Mouse (Mus musculus): ENCODE measurements at regions not wholly inside any gene's neighbourhood (a gene's known extent, or its start where the extent isn't known, plus 50 kb on each side); places are given as distances from the start of the nearest gene placed in this dataset.

GRCm38 (mm10) chr3:140876201-140876895 is 335.8 kb downstream of the Pdha2 start:
- Histone ChIP-seq H3K4me1 (replicated peaks; ENCODE audit: control insufficient read depth in 2 of 2, insufficient read depth in 2 of 2, low read length in 1 of 2) (0 out of 4 replicates have a peak, but pooled peaks cover 0 to 2% of the 10 kb centered on the region in 2 experiments), H3K4me3 (ENCODE audit: insufficient read depth in 1 of 2, low read depth in 2 of 2, low read length in 2 of 2) (no peak overlapping the region), H3K9me3 (ENCODE audit: control insufficient read depth, low read length) (no peaks in the 10 kb centered on the region), H3K27ac (no peak overlapping the region), H3K36me3 (replicated peaks; ENCODE audit: control insufficient read depth, insufficient read depth, low read depth) (no peaks in the 10 kb centered on the region), H3K4me2 (ENCODE audit: low read depth) (no peak overlapping the region), H3K27me3 (ENCODE audit: control insufficient read depth, insufficient read depth, low read length) (no peaks in the 10 kb centered on the region), H3K9ac (replicated peaks) (no peak overlapping the region)
- WGBS (ENCODE audit: insufficient replicate concordance): 43% methylated on average over 4 of the region's 4 CpGs
- TF ChIP-seq EP300 (IDR thresholded peaks at IDR 0.05; ENCODE audit: low read depth): no peak
- no peak for TF ChIP-seq CTCF (IDR thresholded peaks at IDR 0.05; ENCODE audit: low read depth)
- DNase-seq (ENCODE audit: low read depth in 3 of 3, low spot score in 3 of 3) (no peak), ATAC-seq (ENCODE audit: insufficient read depth) (peak; percentile 53; the same call in 1 of the 2 replicates)

- H3K36me3 ChIP-seq (replicated peaks; ENCODE audit: control insufficient read depth, insufficient read depth, low read depth): no peaks in the 10 kb centered on the region
- TF ChIP-seq CTCF (IDR thresholded peaks at IDR 0.05; ENCODE audit: low read depth) (no peak), EP300 (IDR thresholded peaks at IDR 0.05; ENCODE audit: low read depth) (no peak)
- no peaks in the 10 kb centered on the region for H3K9me3 ChIP-seq (ENCODE audit: control insufficient read depth, low read length)
- no peak overlapping the region for H3K4me2 ChIP-seq (ENCODE audit: low read depth)
- H3K9ac ChIP-seq (replicated peaks): no peak overlapping the region
- WGBS (ENCODE audit: insufficient replicate concordance): 20% methylated on average over 4 of the region's 4 CpGs
- H3K4me3 ChIP-seq (ENCODE audit: insufficient read depth in 1 of 2, low read depth in 2 of 2, low read length in 2 of 2): no peak overlapping the region
- no peaks in the 10 kb centered on the region for H3K27me3 ChIP-seq (ENCODE audit: control insufficient read depth, insufficient read depth, low read length)
- ATAC-seq (ENCODE audit: insufficient read depth) (0 out of 2 replicates have a peak, but pooled peaks have one; percentile 47), DNase-seq (ENCODE audit: low read depth in 3 of 3, low spot score in 3 of 3) (no peak)
- 0 out of 4 replicates have a peak, but pooled peaks cover 0 to 2% of the 10 kb centered on the region in 2 experiments for H3K4me1 ChIP-seq (replicated peaks; ENCODE audit: control insufficient read depth in 2 of 2, insufficient read depth in 2 of 2, low read length in 1 of 2)
- H3K27ac ChIP-seq: no peak overlapping the region
Observed at GRCm38 (mm10) chr3:140875500-140876200, 336.5 kb downstream of the Pdha2 start.

GRCm38 (mm10) chr3:140874070-140874895 is 337.9 kb downstream of the Pdha2 start:
- no peaks in the 10 kb centered on the region for H3K27me3 ChIP-seq (ENCODE audit: control insufficient read depth, insufficient read depth, low read length)
- H3K4me3 ChIP-seq (ENCODE audit: insufficient read depth in 1 of 2, low read depth in 2 of 2, low read length in 2 of 2): no peak overlapping the region
- no peak overlapping the region for H3K4me2 ChIP-seq (ENCODE audit: low read depth)
- H3K9me3 ChIP-seq (ENCODE audit: control insufficient read depth, low read length): no peaks in the 10 kb centered on the region
- no peaks in the 10 kb centered on the region for H3K36me3 ChIP-seq (replicated peaks; ENCODE audit: control insufficient read depth, insufficient read depth, low read depth)
- TF ChIP-seq EP300 (IDR thresholded peaks at IDR 0.05; ENCODE audit: low read depth) (no peak), CTCF (IDR thresholded peaks at IDR 0.05; ENCODE audit: low read depth) (no peak)
- no peak overlapping the region for H3K9ac ChIP-seq (replicated peaks)
- ATAC-seq (ENCODE audit: insufficient read depth) (no peak), DNase-seq (ENCODE audit: low read depth in 3 of 3, low spot score in 3 of 3) (no peak)
- H3K27ac ChIP-seq: no peak overlapping the region
- H3K4me1 ChIP-seq (replicated peaks; ENCODE audit: control insufficient read depth in 2 of 2, insufficient read depth in 2 of 2, low read length in 1 of 2): 0 out of 4 replicates have a peak, but pooled peaks cover 0 to 2% of the 10 kb centered on the region in 2 experiments
- 59% methylated on average over 9 of the region's 9 CpGs for WGBS (ENCODE audit: insufficient replicate concordance)

- DNase-seq (ENCODE audit: low read depth in 3 of 3, low spot score in 3 of 3): no peak
- Histone ChIP-seq H3K4me3 (ENCODE audit: insufficient read depth in 1 of 2, low read depth in 2 of 2, low read length in 2 of 2) (no peak overlapping the region), H3K27me3 (ENCODE audit: control insufficient read depth, insufficient read depth, low read length) (no peaks in the 10 kb centered on the region), H3K27ac (no peak overlapping the region), H3K4me2 (ENCODE audit: low read depth) (no peak overlapping the region), H3K9me3 (ENCODE audit: control insufficient read depth, low read length) (no peaks in the 10 kb centered on the region), H3K36me3 (replicated peaks; ENCODE audit: control insufficient read depth, insufficient read depth, low read depth) (no peaks in the 10 kb centered on the region), H3K4me1 (replicated peaks; ENCODE audit: control insufficient read depth in 2 of 2, insufficient read depth in 2 of 2, low read length in 1 of 2) (0 out of 4 replicates have a peak, but pooled peaks cover 0 to 2% of the 10 kb centered on the region in 2 experiments), H3K9ac (replicated peaks) (no peak overlapping the region)
- ATAC-seq (ENCODE audit: insufficient read depth): no peak
- 59% methylated on average over 1 of the region's 1 CpGs for WGBS (ENCODE audit: insufficient replicate concordance)
- TF ChIP-seq CTCF (IDR thresholded peaks at IDR 0.05; ENCODE audit: low read depth) (no peak), EP300 (IDR thresholded peaks at IDR 0.05; ENCODE audit: low read depth) (no peak)
Observed at GRCm38 (mm10) chr3:140872511-140872910, 339.6 kb downstream of the Pdha2 start.
